ENCODE assay signal across 8 mouse cellular contexts in the genomic region with DNA sequence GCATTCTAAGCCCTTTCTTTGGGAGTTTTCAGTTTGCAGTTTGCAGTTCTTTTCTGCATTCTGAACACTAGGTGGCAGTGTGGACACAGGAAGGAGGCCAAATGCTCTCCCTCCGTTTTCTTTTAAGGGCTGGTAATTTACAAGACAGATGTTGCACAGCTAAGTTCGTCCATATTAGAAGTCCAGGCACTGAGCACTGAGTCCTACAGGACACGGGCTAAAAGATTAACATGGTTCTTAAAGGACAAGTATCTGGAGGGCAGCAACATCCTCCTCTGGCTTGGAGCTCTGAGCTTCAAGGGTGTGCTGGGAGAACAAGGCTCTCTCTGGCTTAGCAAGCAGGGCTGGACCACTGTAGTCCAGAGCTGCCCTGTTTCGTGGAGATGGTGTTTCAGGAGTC.
DNase-seq lines count a peak whose midpoint lies in the region; ATAC-seq and TF ChIP-seq lines count a peak whose summit lies in the region.

No protein-coding gene starts in this region.

- H3K79me2 ChIP-seq in myocyte (ENCODE audit: control insufficient read depth, insufficient read depth): no peaks in the 10 kb centered on the region

- H3K4me1 ChIP-seq in bone marrow, adult 2 months (ENCODE audit: control insufficient read depth, insufficient read depth, low read length): peaks cover 1% of the 10 kb centered on the region; the same call in 1 of the 2 replicates
- no peaks in the 10 kb centered on the region for H3K4me1 ChIP-seq in forebrain, embryonic 14.5 days (ENCODE audit: control insufficient read depth, insufficient read depth, low read length)
- H3K4me1 ChIP-seq in hindbrain, embryonic 12.5 days: no peaks in the 10 kb centered on the region
- H3K4me1 ChIP-seq in limb, embryonic 12.5 days (replicated peaks): no peaks in the 10 kb centered on the region

- H3K27ac ChIP-seq in bone marrow, adult 2 months (ENCODE audit: control insufficient read depth, insufficient read depth, low read depth, low read length, poor library complexity): no peak overlapping the region
- no peak overlapping the region for H3K27ac ChIP-seq in forebrain, embryonic 14.5 days (ENCODE audit: low read depth, low read length)
- no peak overlapping the region for H3K27ac ChIP-seq in hindbrain, embryonic 12.5 days
- H3K27ac ChIP-seq in limb, embryonic 12.5 days: 0 out of 2 replicates have a peak overlapping the region, but pooled peaks have one; percentile 35

- peak; percentile 54 for ATAC-seq in forebrain, embryonic 14.5 days
- peak; percentile 35; the same call in 1 of the 2 replicates for ATAC-seq in hindbrain, embryonic 12.5 days (ENCODE audit: low FRiP score)
- peak; percentile 44; the same call in 1 of the 2 replicates for ATAC-seq in limb, embryonic 12.5 days (ENCODE audit: insufficient number of reproducible peaks, insufficient read depth, low FRiP score, low TSS enrichment, low read depth)

- H3ac ChIP-seq in myocyte (ENCODE audit: control insufficient read depth, insufficient read length): no peak overlapping the region

- no peaks in the 10 kb centered on the region for H3K27me3 ChIP-seq in forebrain, embryonic 14.5 days (replicated peaks; ENCODE audit: control insufficient read depth, insufficient read depth, low read length)
- no peaks in the 10 kb centered on the region for H3K27me3 ChIP-seq in hindbrain, embryonic 12.5 days
- H3K27me3 ChIP-seq in limb, embryonic 12.5 days: no peaks in the 10 kb centered on the region
- H3K27me3 ChIP-seq in myocyte (ENCODE audit: control insufficient read depth, insufficient read depth, insufficient read length): no peaks in the 10 kb centered on the region

- no peaks in the 10 kb centered on the region for H3K9me3 ChIP-seq in forebrain, embryonic 14.5 days (replicated peaks; ENCODE audit: control insufficient read depth, low read length)
- H3K9me3 ChIP-seq in hindbrain, embryonic 12.5 days (replicated peaks): no peaks in the 10 kb centered on the region
- H3K9me3 ChIP-seq in limb, embryonic 12.5 days: no peaks in the 10 kb centered on the region

- H3K4me3 ChIP-seq in bone marrow, adult 2 months (replicated peaks; ENCODE audit: control insufficient read depth, low read depth, low read length): no peak overlapping the region
- no peak overlapping the region for H3K4me3 ChIP-seq in forebrain, embryonic 14.5 days (ENCODE audit: low read depth, low read length)
- no peak overlapping the region for H3K4me3 ChIP-seq in hindbrain, embryonic 12.5 days
- H3K4me3 ChIP-seq in limb, embryonic 12.5 days (replicated peaks): no peak overlapping the region
- H3K4me3 ChIP-seq in myocyte: no peak overlapping the region

- no peaks in the 10 kb centered on the region for H3K36me3 ChIP-seq in forebrain, embryonic 14.5 days (ENCODE audit: control insufficient read depth, insufficient read depth, low read length)
- no peaks in the 10 kb centered on the region for H3K36me3 ChIP-seq in hindbrain, embryonic 12.5 days
- H3K36me3 ChIP-seq in limb, embryonic 12.5 days: no peaks in the 10 kb centered on the region
- no peaks in the 10 kb centered on the region for H3K36me3 ChIP-seq in myocyte (ENCODE audit: control insufficient read depth, insufficient read depth)

- WGBS in bone marrow, adult 2 months: 8% methylated on average over 4 of the region's 4 CpGs
- 6% methylated on average over 4 of the region's 4 CpGs for WGBS in forebrain, embryonic 14.5 days
- 10% methylated on average over 4 of the region's 4 CpGs for whole genome bisulfite sequencing in hindbrain, embryonic 12.5 days
- WGBS in limb, embryonic 12.5 days: 6% methylated on average over 4 of the region's 4 CpGs

- peak; percentile 46 to 57 for DNase-seq in right cerebral cortex, adult 2 months (ENCODE audit: low spot score in 2 of 2)
- no peak for DNase-seq in right cerebral cortex, postnatal 14 days
- peak; percentile 86 for DNase-seq in forebrain, embryonic 14.5 days (ENCODE audit: low spot score)
- DNase-seq in spleen, postnatal 36 days (ENCODE audit: low spot score in 2 of 2): no peak

- no peak for TF ChIP-seq POLR2A in bone marrow, adult 2 months (IDR thresholded peaks at IDR 0.05; ENCODE audit: borderline replicate concordance, control insufficient read depth, low read depth, low read length)
- TF ChIP-seq POLR2A in myocyte (IDR thresholded peaks at IDR 0.05; ENCODE audit: insufficient read length, low read depth): no peak

- H3K4me2 ChIP-seq in forebrain, embryonic 14.5 days (ENCODE audit: low read length): peak overlapping the region; percentile 34; the same call in 1 of the 2 replicates
- peak overlapping the region; percentile 36 for H3K4me2 ChIP-seq in hindbrain, embryonic 12.5 days (replicated peaks)
- H3K4me2 ChIP-seq in limb, embryonic 12.5 days: peak overlapping the region; percentile 47
- H3K4me2 ChIP-seq in myocyte (ENCODE audit: low read depth): peak overlapping the region; percentile 62

- no peak overlapping the region for H3K9ac ChIP-seq in forebrain, embryonic 14.5 days (ENCODE audit: low read length)
- no peak overlapping the region for H3K9ac ChIP-seq in hindbrain, embryonic 12.5 days
- no peak overlapping the region for H3K9ac ChIP-seq in limb, embryonic 12.5 days (replicated peaks)

- TF ChIP-seq CTCF in bone marrow, adult 2 months (IDR thresholded peaks at IDR 0.05; ENCODE audit: control insufficient read depth, insufficient read depth, low read length): peak; percentile 22; the same call in 1 of the 2 replicates

TF ChIP-seq in myocyte, 11 proteins besides CTCF, POLR2A, EP300 and RAD21:
- TF ChIP-seq POLR2AphosphoS2 (IDR thresholded peaks at IDR 0.05; ENCODE audit: insufficient read length, low read depth) (peak; percentile 43), TCF3 (IDR thresholded peaks at IDR 0.05; ENCODE audit: insufficient read length, low read depth) (no peak)
TF ChIP-seq in myocyte: peak in this region for 1.

Comparison
In these comparisons a context has a peak if more than half of its experiments do, and no peak if none do; other contexts are left out.
1. DNase-seq: peak in right cerebral cortex, adult 2 months (2 of 2) and forebrain, embryonic 14.5 days (single experiment); none in right cerebral cortex, postnatal 14 days (single experiment) and spleen, postnatal 36 days (0 of 2).
2. Peak in every context shown above with its lines, with median percentiles within 50 percentile points of each other: ATAC-seq and H3K4me2 ChIP-seq.